Mouse (Mus musculus) forebrain, embryonic 16.5 days (tissue): ENCODE results near the gene Ccdc141. TPM values are rescaled to one million over a fixed set of nuclear protein-coding genes. Genes with fewer than 3 reads are reported as not detected.

Experiments used
- ATAC-seq: fragments of 200-750 bp; cut with Nextera tagmentation; 2 replicates; pipeline ENCODE4 v1.8.0; 2017; ENCODE audit warnings: mild to moderate bottlenecking, moderate library complexity
- H3K27ac ChIP-seq: fragments of 300-500 bp; sonication (generic); 2 replicates; pipeline ENCODE4 v1.5.1; 2014; ENCODE audit warnings: low read length, control low read depth
- H3K27me3 ChIP-seq: fragments of 300-500 bp; sonication (generic); replicated peaks from 2 replicates; pipeline ENCODE4 v1.6.1; 2014; ENCODE audit warnings: low read length; ENCODE audit not compliant: control insufficient read depth, insufficient read depth
- H3K36me3 ChIP-seq: fragments of 300-500 bp; sonication (generic); 2 replicates; pipeline ENCODE4 v1.6.1; 2014; ENCODE audit not compliant: control insufficient read depth, insufficient read depth
- H3K4me1 ChIP-seq: fragments of 300-500 bp; sonication (generic); replicated peaks from 2 replicates; pipeline ENCODE4 v1.6.1; 2014; ENCODE audit warnings: low read length; ENCODE audit not compliant: control insufficient read depth, insufficient read depth
- H3K4me2 ChIP-seq: fragments of 300-500 bp; sonication (generic); 2 replicates; pipeline ENCODE4 v1.6.1; 2014; ENCODE audit warnings: mild to moderate bottlenecking, low read length, control low read depth
- H3K4me3 ChIP-seq: fragments of 300-500 bp; sonication (generic); replicated peaks from 2 replicates; pipeline ENCODE4 v1.5.1; 2014; ENCODE audit warnings: mild to moderate bottlenecking, low read length, control low read depth
- H3K9ac ChIP-seq: fragments of 300-500 bp; sonication (generic); replicated peaks from 2 replicates; pipeline ENCODE4 v1.6.1; 2014; ENCODE audit warnings: low read depth, low read length, control low read depth
- H3K9me3 ChIP-seq: fragments of 300-500 bp; sonication (generic); 2 replicates; pipeline ENCODE4 v1.6.1; 2016; ENCODE audit warnings: low read length; ENCODE audit not compliant: control insufficient read depth
- WGBS: fragments of 180-500 bp; shearing (Covaris S2); extraction: QIAGEN DNeasy Blood & Tissue Kit; methylation state at CpG from one replicate; pipeline ENCODE4 v1.1.7; 2014; 5-methylcytosine and 5-hydroxymethylcytosine counted together
- polyA plus RNA-seq: library from polyadenylated mRNA; unstranded; fragments of >200 nt; fragmentation: Nextera tagmentation; extraction: Ambion mirVana; gene quantifications from 2 replicates; pipeline ENCODE4 v1.2.1, GENCODE M21; 2015

Ccdc141 gene
- polyA plus RNA-seq, 1 experiment from 2014 or later, result 4.8 TPM

DNA sequence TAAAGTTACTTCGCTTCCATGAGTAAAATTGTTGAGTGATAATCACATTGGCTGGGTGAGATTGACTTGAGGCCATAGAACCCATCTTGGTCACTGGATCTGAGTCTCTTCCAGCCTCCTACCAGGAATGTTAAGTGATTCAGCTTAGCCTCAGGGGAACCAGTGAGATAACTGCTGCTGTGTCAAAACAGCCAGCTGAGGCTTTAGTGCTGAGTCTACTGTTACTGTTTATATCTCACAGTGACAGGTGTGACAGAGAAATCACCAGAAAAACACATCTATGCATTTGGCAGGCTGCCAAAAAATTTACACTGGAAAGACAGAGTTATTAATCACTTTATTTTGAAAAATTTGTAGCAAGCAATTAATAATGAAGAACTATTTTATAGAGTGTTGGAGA lies 43.5 kb downstream of the Ccdc141 start:
- H3K27ac ChIP-seq, result no peak overlapping the region
- H3K4me3 ChIP-seq, result no peak overlapping the region
- no peak for ATAC-seq
- no peaks in the 10 kb centered on the region for H3K9me3 ChIP-seq
- no peaks in the 10 kb centered on the region for H3K36me3 ChIP-seq
- no peaks in the 10 kb centered on the region for H3K27me3 ChIP-seq
- 97% methylated on average over 1 of the region's 1 CpGs for WGBS
- no peak overlapping the region for H3K4me2 ChIP-seq
- H3K9ac ChIP-seq, result no peak overlapping the region
- no peaks in the 10 kb centered on the region; the same call in 1 of the 2 replicates for H3K4me1 ChIP-seq

DNA sequence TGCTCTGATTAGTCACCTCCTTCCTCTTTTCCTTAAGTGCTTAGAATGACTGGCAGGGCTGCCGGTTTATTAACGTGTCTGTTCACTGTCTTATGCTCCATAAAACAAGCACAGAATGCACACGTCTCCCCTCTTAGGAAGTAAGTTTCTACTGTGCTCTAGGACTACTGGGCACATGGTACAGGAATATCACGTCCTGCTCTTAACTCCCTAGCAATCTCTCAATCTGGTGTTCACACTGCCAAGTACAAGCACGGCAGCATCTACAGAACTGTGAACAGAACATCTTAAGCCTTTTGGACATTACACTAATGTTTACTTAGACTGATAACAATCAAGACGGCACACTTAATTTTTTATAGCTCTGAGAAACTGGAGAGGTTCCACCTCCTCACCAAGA lies 52.3 kb downstream of the Ccdc141 start:
- Histone ChIP-seq H3K27ac (no peak overlapping the region), H3K9ac (no peak overlapping the region), H3K36me3 (no peaks in the 10 kb centered on the region), H3K4me1 (0 out of 2 replicates have a peak, but pooled peaks cover 3% of the 10 kb centered on the region), H3K4me2 (no peak overlapping the region), H3K4me3 (no peak overlapping the region), H3K9me3 (no peaks in the 10 kb centered on the region), H3K27me3 (no peaks in the 10 kb centered on the region)
- ATAC-seq, result no peak
- 60% methylated on average over 6 of the region's 6 CpGs for WGBS

DNA sequence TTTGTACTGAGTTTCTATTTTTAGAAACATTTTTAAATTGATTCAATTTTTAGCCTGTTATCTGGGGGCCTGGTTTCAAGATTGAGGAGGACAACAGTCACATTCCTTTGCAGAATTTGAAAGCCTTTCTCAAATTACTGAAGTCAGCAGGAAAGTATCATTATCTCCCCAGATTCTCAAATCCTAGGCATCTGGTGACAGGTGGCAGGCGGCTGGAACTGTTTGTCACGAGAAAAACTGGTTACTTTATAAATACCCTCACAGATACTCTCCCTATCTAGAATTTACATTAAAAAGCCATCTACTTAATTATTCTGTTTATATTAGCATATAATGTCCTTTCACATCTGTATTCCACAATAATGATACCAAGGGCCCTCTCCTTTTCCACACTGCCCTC lies 56.1 kb downstream of the Ccdc141 start:
- H3K4me3 ChIP-seq, result no peak overlapping the region
- no peak for ATAC-seq
- H3K36me3 ChIP-seq, result no peaks in the 10 kb centered on the region
- no peak overlapping the region for H3K9ac ChIP-seq
- no peak overlapping the region for H3K4me2 ChIP-seq
- 66% methylated on average over 2 of the region's 2 CpGs for WGBS
- no peaks in the 10 kb centered on the region for H3K27me3 ChIP-seq
- 0 out of 2 replicates have a peak, but pooled peaks cover 6% of the 10 kb centered on the region for H3K4me1 ChIP-seq
- no peaks in the 10 kb centered on the region for H3K9me3 ChIP-seq
- no peak overlapping the region for H3K27ac ChIP-seq

GRCm38 (mm10) chr2:77113867-77114266 lies 56.6 kb downstream of the Ccdc141 start:
- no peaks in the 10 kb centered on the region for H3K9me3 ChIP-seq
- 67% methylated on average over 8 of the region's 8 CpGs for WGBS
- H3K4me3 ChIP-seq, result no peak overlapping the region
- H3K4me2 ChIP-seq, result no peak overlapping the region
- no peak overlapping the region for H3K27ac ChIP-seq
- H3K4me1 ChIP-seq, result 0 out of 2 replicates have a peak, but pooled peaks cover 6% of the 10 kb centered on the region
- no peak for ATAC-seq
- H3K27me3 ChIP-seq, result no peaks in the 10 kb centered on the region
- no peaks in the 10 kb centered on the region for H3K36me3 ChIP-seq
- no peak overlapping the region for H3K9ac ChIP-seq

GRCm38 (mm10) chr2:77113026-77113425 lies 57.4 kb downstream of the Ccdc141 start:
- Histone ChIP-seq H3K4me1 (0 out of 2 replicates have a peak, but pooled peaks cover 6% of the 10 kb centered on the region), H3K4me2 (no peak overlapping the region), H3K36me3 (no peaks in the 10 kb centered on the region), H3K27ac (no peak overlapping the region), H3K27me3 (no peaks in the 10 kb centered on the region), H3K4me3 (no peak overlapping the region), H3K9ac (no peak overlapping the region), H3K9me3 (no peaks in the 10 kb centered on the region)
- 86% methylated on average over 5 of the region's 5 CpGs for WGBS
- ATAC-seq, result no peak

DNA sequence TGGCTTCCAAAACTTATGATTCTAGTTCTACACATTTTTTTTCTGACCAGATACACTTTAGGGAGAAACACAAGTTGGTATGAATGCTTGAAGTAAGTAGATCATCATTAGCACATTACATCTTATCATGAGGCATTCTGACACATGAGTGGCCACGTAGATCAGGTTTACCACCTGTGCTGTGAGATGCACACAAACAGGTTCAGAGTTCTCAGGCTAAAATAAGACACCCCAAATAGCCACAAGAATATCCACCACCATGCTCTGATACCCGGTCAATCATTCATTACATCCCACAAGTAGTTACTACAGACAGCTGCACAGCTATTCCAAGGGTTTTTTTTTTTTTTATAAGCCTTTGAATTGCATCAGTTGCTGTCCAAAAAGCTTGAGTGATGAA lies 59.3 kb downstream of the Ccdc141 start:
- WGBS, result 93% methylated on average over 2 of the region's 2 CpGs
- Histone ChIP-seq H3K4me2 (no peak overlapping the region), H3K9ac (no peak overlapping the region), H3K36me3 (no peaks in the 10 kb centered on the region), H3K9me3 (no peaks in the 10 kb centered on the region), H3K4me3 (no peak overlapping the region), H3K27me3 (no peaks in the 10 kb centered on the region), H3K27ac (no peak overlapping the region), H3K4me1 (0 out of 2 replicates have a peak, but pooled peaks cover 6% of the 10 kb centered on the region)
- ATAC-seq, result no peak

GRCm38 (mm10) chr2:77110365-77110764 lies 60.1 kb downstream of the Ccdc141 start:
- WGBS, result 78% methylated on average over 4 of the region's 4 CpGs

GRCm38 (mm10) chr2:77109506-77110123 lies 60.8 kb downstream of the Ccdc141 start:
- ATAC-seq, result peak; percentile 73
- 67% methylated on average over 8 of the region's 8 CpGs for WGBS

More at GRCm38 (mm10) chr2:77110365-77110764, 60.1 kb downstream of the Ccdc141 start:
- Histone ChIP-seq H3K4me3 (no peak overlapping the region), H3K4me1 (0 out of 2 replicates have a peak, but pooled peaks cover 6% of the 10 kb centered on the region), H3K4me2 (no peak overlapping the region), H3K27me3 (no peaks in the 10 kb centered on the region), H3K9me3 (no peaks in the 10 kb centered on the region), H3K27ac (no peak overlapping the region), H3K36me3 (no peaks in the 10 kb centered on the region), H3K9ac (no peak overlapping the region)
- no peak for ATAC-seq

GRCm38 (mm10) chr2:77108562-77108961 lies 61.9 kb downstream of the Ccdc141 start:
- no peak for ATAC-seq
- H3K4me1 ChIP-seq, result 0 out of 2 replicates have a peak, but pooled peaks cover 2% of the 10 kb centered on the region
- H3K4me3 ChIP-seq, result no peak overlapping the region
- H3K9ac ChIP-seq, result no peak overlapping the region
- H3K9me3 ChIP-seq, result no peaks in the 10 kb centered on the region
- no peak overlapping the region for H3K27ac ChIP-seq
- WGBS, result 81% methylated on average over 5 of the region's 5 CpGs
- no peak overlapping the region for H3K4me2 ChIP-seq
- H3K27me3 ChIP-seq, result no peaks in the 10 kb centered on the region
- H3K36me3 ChIP-seq, result no peaks in the 10 kb centered on the region

More at GRCm38 (mm10) chr2:77109506-77110123, 60.8 kb downstream of the Ccdc141 start:
- H3K9me3 ChIP-seq, result no peaks in the 10 kb centered on the region
- H3K9ac ChIP-seq, result no peak overlapping the region
- H3K4me3 ChIP-seq, result no peak overlapping the region
- H3K36me3 ChIP-seq, result no peaks in the 10 kb centered on the region
- no peak overlapping the region for H3K27ac ChIP-seq
- H3K27me3 ChIP-seq, result no peaks in the 10 kb centered on the region
- no peak overlapping the region for H3K4me2 ChIP-seq
- 0 out of 2 replicates have a peak, but pooled peaks cover 6% of the 10 kb centered on the region for H3K4me1 ChIP-seq
